Mouse (Mus musculus) ovary, postnatal 10 days (tissue): ENCODE measurements at regions not wholly inside any gene's neighbourhood (a gene's known extent, or its start where the extent isn't known, plus 50 kb on each side); places are given as distances from the start of the nearest gene placed in this dataset.

Experiments
- DNase-seq: peaks from one replicate; pipeline ENCODE4 v3.0.0; 2022; ENCODE audit warnings: low spot score

- no peak for DNase-seq
Observed at GRCm38 (mm10) chr13:84399345-84400170, 177.5 kb downstream of the Tmem161b start.

- no peak for DNase-seq
Observed at GRCm38 (mm10) chr13:84401006-84401405, 178.9 kb downstream of the Tmem161b start.

- no peak for DNase-seq
Observed at GRCm38 (mm10) chr13:84404566-84405194, 182.6 kb downstream of the Tmem161b start.

GRCm38 (mm10) chr13:84434444-84434843, 212.3 kb downstream of the Tmem161b start:
- DNase-seq: no peak

GRCm38 (mm10) chr13:84437586-84438443, 215.7 kb downstream of the Tmem161b start:
- DNase-seq: no peak

- DNase-seq: no peak
Observed at GRCm38 (mm10) chr13:84438444-84438766, 216.3 kb downstream of the Tmem161b start.

GRCm38 (mm10) chr13:84448514-84448913, 226.4 kb downstream of the Tmem161b start:
- DNase-seq: no peak

GRCm38 (mm10) chr13:84449001-84449551, 227.0 kb downstream of the Tmem161b start:
- DNase-seq: no peak
